Mouse (Mus musculus) intestine, postnatal 0 days (tissue): ENCODE measurements at regions not wholly inside any gene's neighbourhood (a gene's known extent, or its start where the extent isn't known, plus 50 kb on each side); places are given as distances from the start of the nearest gene placed in this dataset.

Experiments
- ATAC-seq: fragments of 200-750 bp; cut with Nextera tagmentation; 2 replicates; pipeline ENCODE4 v1.8.0; 2017; ENCODE audit warnings: mild to moderate bottlenecking, moderate TSS enrichment, moderate library complexity
- H3K27ac ChIP-seq: fragments of 300-500 bp; sonication (generic); 2 replicates; pipeline ENCODE4 v1.5.1; 2014; ENCODE audit warnings: mild to moderate bottlenecking, low read depth, low read length, moderate library complexity
- H3K27me3 ChIP-seq: fragments of 300-500 bp; sonication (generic); replicated peaks from 2 replicates; pipeline ENCODE4 v1.6.1; 2014; ENCODE audit warnings: low read length, mixed read lengths; ENCODE audit not compliant: control insufficient read depth, insufficient read depth
- H3K36me3 ChIP-seq: fragments of 300-500 bp; sonication (generic); 2 replicates; pipeline ENCODE4 v1.6.1; 2014; ENCODE audit warnings: mild to moderate bottlenecking, moderate library complexity; ENCODE audit not compliant: control insufficient read depth, insufficient read depth
- H3K4me1 ChIP-seq: fragments of 300-500 bp; sonication (generic); replicated peaks from 2 replicates; pipeline ENCODE4 v1.6.1; 2014; ENCODE audit warnings: antibody characterized with exemption, low read length, mixed read lengths; ENCODE audit not compliant: control insufficient read depth, insufficient read depth
- H3K4me2 ChIP-seq: fragments of 300-500 bp; sonication (generic); replicated peaks from 2 replicates; pipeline ENCODE4 v1.6.1; 2014; ENCODE audit warnings: low read depth, mild to moderate bottlenecking, moderate library complexity
- H3K4me3 ChIP-seq: fragments of 300-500 bp; sonication (generic); 2 replicates; pipeline ENCODE4 v1.5.1; 2014; ENCODE audit warnings: low read depth, low read length
- H3K9ac ChIP-seq: fragments of 300-500 bp; sonication (generic); 2 replicates; pipeline ENCODE4 v1.6.1; 2014; ENCODE audit warnings: mild to moderate bottlenecking, low read depth, low read length
- H3K9me3 ChIP-seq: fragments of 300-500 bp; sonication (generic); 2 replicates; pipeline ENCODE4 v1.6.1; 2016; ENCODE audit warnings: mixed run types; ENCODE audit not compliant: control insufficient read depth
- CTCF ChIP-seq: sonication (generic); IDR thresholded peaks from 2 replicates; pipeline ENCODE4 v1.5.1; 2016; ENCODE audit warnings: low read depth, mild to moderate bottlenecking, control low read depth, antibody characterized with exemption, moderate library complexity
- WGBS: fragments of 180-500 bp; shearing (Covaris S2); extraction: QIAGEN DNeasy Blood & Tissue Kit; methylation state at CpG from one replicate; pipeline ENCODE4 v1.1.7; 2014; 5-methylcytosine and 5-hydroxymethylcytosine counted together

- H3K36me3 ChIP-seq = no peaks in the 10 kb centered on the region
- no peak for TF ChIP-seq CTCF
- WGBS = 92% methylated on average over 9 of the region's 9 CpGs
- H3K4me2 ChIP-seq = no peak overlapping the region
- H3K9me3 ChIP-seq = no peaks in the 10 kb centered on the region
- no peak for ATAC-seq
- H3K27me3 ChIP-seq = no peaks in the 10 kb centered on the region
- H3K4me3 ChIP-seq = no peak overlapping the region
- no peaks in the 10 kb centered on the region for H3K4me1 ChIP-seq
- no peak overlapping the region for H3K9ac ChIP-seq
- H3K27ac ChIP-seq = no peak overlapping the region
These were observed 55.2 kb upstream of the 1110032F04Rik start for GRCm38 (mm10) chr3:68814011-68814690.

- Histone ChIP-seq H3K36me3 (no peaks in the 10 kb centered on the region), H3K9ac (no peak overlapping the region), H3K4me2 (no peak overlapping the region), H3K9me3 (no peaks in the 10 kb centered on the region), H3K4me3 (no peak overlapping the region), H3K4me1 (no peaks in the 10 kb centered on the region), H3K27me3 (no peaks in the 10 kb centered on the region), H3K27ac (no peak overlapping the region)
- 89% methylated on average over 6 of the region's 6 CpGs for WGBS
- no peak for TF ChIP-seq CTCF
- no peak for ATAC-seq
These were observed 53.8 kb upstream of the 1110032F04Rik start for GRCm38 (mm10) chr3:68815621-68816020.

- no peak for TF ChIP-seq CTCF
- Histone ChIP-seq H3K9ac (no peak overlapping the region), H3K27ac (no peak overlapping the region), H3K4me2 (no peak overlapping the region), H3K4me3 (no peak overlapping the region), H3K27me3 (no peaks in the 10 kb centered on the region), H3K9me3 (no peaks in the 10 kb centered on the region), H3K36me3 (no peaks in the 10 kb centered on the region), H3K4me1 (no peaks in the 10 kb centered on the region)
- no peak for ATAC-seq
- 65% methylated on average over 2 of the region's 2 CpGs for WGBS
These were observed 52.1 kb upstream of the 1110032F04Rik start for GRCm38 (mm10) chr3:68817321-68817720.
